13 mouse cellular contexts compared by ENCODE assay signal in the genomic region with DNA sequence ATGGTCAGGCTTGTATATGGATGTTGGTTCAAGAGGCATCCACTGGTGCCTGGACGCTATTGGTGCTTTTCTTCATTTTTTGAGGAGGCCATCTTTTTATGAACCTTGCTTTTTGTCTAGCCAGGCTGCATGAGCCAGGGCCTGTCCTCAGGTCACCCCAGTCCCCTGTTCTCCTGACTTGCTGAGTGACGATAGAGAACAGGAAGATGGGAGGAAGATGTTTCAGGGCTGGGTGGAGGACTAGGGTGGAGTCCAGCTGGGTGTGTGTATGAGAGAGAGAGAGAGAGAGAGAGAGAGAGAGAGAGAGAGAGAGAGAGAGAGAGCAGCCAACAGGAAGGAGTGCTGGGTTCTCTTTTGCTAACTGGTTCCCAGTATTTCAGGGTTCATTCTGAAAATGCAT.
DNase-seq lines count a peak whose midpoint lies in the region; ATAC-seq and TF ChIP-seq lines count a peak whose summit lies in the region.
"Had no signal": no experiment of that assay in that cellular context is flagged by ENCODE, and none has a peak within 500 bp of the region (broad histone marks: within the 10 kb centered on the region; RNA-seq: fewer than 3 reads in every experiment).

No protein-coding gene starts in this region.

- H3K4me3 ChIP-seq in gastrocnemius, adult 2 months: no peak overlapping the region; the same call in 1 of the 2 replicates
- H3K4me3 ChIP-seq in kidney, postnatal 0 days (replicated peaks; ENCODE audit: low read depth, low read length): no peak overlapping the region
- no peak overlapping the region for H3K4me3 ChIP-seq in limb, embryonic 15.5 days
- no peak overlapping the region for H3K4me3 ChIP-seq in hindbrain, embryonic 11.5 days (ENCODE audit: low read depth, low read length)

- no peak for ATAC-seq in kidney, postnatal 0 days (replicated peaks; ENCODE audit: low FRiP score, low read depth)
- ATAC-seq in common myeloid progenitor, adult 5-6 weeks (replicated peaks; ENCODE audit: low read depth, poor library complexity, severe bottlenecking): peak; percentile 50; the same call in 1 of the 2 replicates
- ATAC-seq in limb, embryonic 15.5 days (ENCODE audit: insufficient number of reproducible peaks, low FRiP score, low TSS enrichment, low read depth): no peak
- no peak for ATAC-seq in hindbrain, embryonic 11.5 days (ENCODE audit: low FRiP score)

- H3K4me1 ChIP-seq in kidney, postnatal 0 days (replicated peaks; ENCODE audit: insufficient read depth, low read length): no peaks in the 10 kb centered on the region; the same call in 1 of the 2 replicates
- H3K4me1 ChIP-seq in limb, embryonic 15.5 days: peaks cover 14% of the 10 kb centered on the region
- H3K4me1 ChIP-seq in hindbrain, embryonic 11.5 days (replicated peaks; ENCODE audit: control insufficient read depth, insufficient read depth, low read length): no peaks in the 10 kb centered on the region

- no peak overlapping the region for H3K9ac ChIP-seq in kidney, postnatal 0 days (ENCODE audit: low read depth, low read length)
- H3K9ac ChIP-seq in limb, embryonic 15.5 days: no peak overlapping the region
- no peak overlapping the region for H3K9ac ChIP-seq in hindbrain, embryonic 11.5 days (ENCODE audit: low read depth, low read length)

- H3K36me3 ChIP-seq in kidney, postnatal 0 days (ENCODE audit: insufficient read depth, low read length): no peaks in the 10 kb centered on the region
- no peaks in the 10 kb centered on the region for H3K36me3 ChIP-seq in limb, embryonic 15.5 days
- H3K36me3 ChIP-seq in hindbrain, embryonic 11.5 days (ENCODE audit: control insufficient read depth, insufficient read depth, low read length): no peaks in the 10 kb centered on the region

- H3K9me3 ChIP-seq in kidney, postnatal 0 days (replicated peaks; ENCODE audit: low read length): no peaks in the 10 kb centered on the region
- no peaks in the 10 kb centered on the region for H3K9me3 ChIP-seq in limb, embryonic 15.5 days
- H3K9me3 ChIP-seq in hindbrain, embryonic 11.5 days (ENCODE audit: control insufficient read depth, low read length): no peaks in the 10 kb centered on the region

- no peak for TF ChIP-seq CTCF in gastrocnemius, adult 2 months (IDR thresholded peaks at IDR 0.05)
- no peak for TF ChIP-seq CTCF in kidney, postnatal 0 days (IDR thresholded peaks at IDR 0.05; ENCODE audit: low read depth)

- no peaks in the 10 kb centered on the region for H3K27me3 ChIP-seq in kidney, postnatal 0 days (ENCODE audit: insufficient read depth, low read length)
- H3K27me3 ChIP-seq in limb, embryonic 15.5 days: no peaks in the 10 kb centered on the region
- H3K27me3 ChIP-seq in hindbrain, embryonic 11.5 days (ENCODE audit: control insufficient read depth, insufficient read depth, low read length): no peaks in the 10 kb centered on the region

- H3K4me2 ChIP-seq in kidney, postnatal 0 days (ENCODE audit: low read length): no peak overlapping the region
- no peak overlapping the region for H3K4me2 ChIP-seq in limb, embryonic 15.5 days
- H3K4me2 ChIP-seq in hindbrain, embryonic 11.5 days (replicated peaks; ENCODE audit: low read depth, low read length): no peak overlapping the region

- peak; percentile 57 for DNase-seq in gastrocnemius, adult 2 months
- no peak for DNase-seq in gastrocnemius, postnatal 10 days
- DNase-seq in kidney, postnatal 0 days (ENCODE audit: low spot score): no peak
- DNase-seq in kidney, adult 18-20 months: no peak
- DNase-seq in kidney, postnatal 4 days: no peak
- DNase-seq in hindbrain, embryonic 11.5 days (ENCODE audit: low spot score): no peak
- DNase-seq: cerebellum, adult 11-12 months; layer of hippocampus, adult 9-11 months; left cerebral cortex, postnatal 4 days; right cerebral cortex, postnatal 25 days; thymus, adult 18-20 months had no signal

- intact Hi-C loops in gastrocnemius, adult 2 months (cut with DNase I): no loop called here

- WGBS in kidney, postnatal 0 days: 68% methylated on average over 2 of the region's 2 CpGs
- 85% methylated on average over 2 of the region's 2 CpGs for WGBS in limb, embryonic 15.5 days
- WGBS in hindbrain, embryonic 11.5 days: 75% methylated on average over 2 of the region's 2 CpGs

- H3K27ac ChIP-seq in gastrocnemius, adult 2 months: peak overlapping the region; percentile 88
- 0 out of 2 replicates have a peak overlapping the region, but pooled peaks have one; percentile 6 for H3K27ac ChIP-seq in kidney, postnatal 0 days
- H3K27ac ChIP-seq in limb, embryonic 15.5 days: peak overlapping the region; percentile 67
- H3K27ac ChIP-seq in hindbrain, embryonic 11.5 days (ENCODE audit: low read depth, low read length): no peak overlapping the region
